Mouse (Mus musculus): ENCODE results near the gene Oxct2b. TPM values are rescaled to one million over a fixed set of nuclear protein-coding genes. Genes with fewer than 3 reads are reported as not detected.

Oxct2b gene
- total and polyA plus RNA-seq, 3 experiments, result 0.10 TPM; not detected in 2

- H3K36me3 ChIP-seq (ENCODE audit: control insufficient read depth, insufficient read depth, low read length), result no peaks in the 10 kb centered on the region
- H3K27me3 ChIP-seq (ENCODE audit: control insufficient read depth, insufficient read depth, low read length), result peaks cover 2% of the 10 kb centered on the region
- H3K79me2 ChIP-seq (replicated peaks; ENCODE audit: control insufficient read depth, insufficient read depth, low read length), result no peaks in the 10 kb centered on the region
- 72% methylated on average over 20 of the region's 20 CpGs for WGBS
- intact Hi-C loops (cut with DNase I), result loop anchor here (1.0 to 5.0 kb wide), 4 partner anchors 87 to 275 kb away; partner anchors contain the start of gene Mycl
- no peaks in the 10 kb centered on the region for H3K4me1 ChIP-seq (ENCODE audit: control insufficient read depth, insufficient read depth, low read length)
- no peak overlapping the region for H3K9ac ChIP-seq (ENCODE audit: low read depth, low read length)
- DNase-seq, result peak; percentile 58 to 68
- no peak overlapping the region for H3K4me3 ChIP-seq
- TF ChIP-seq EP300 (IDR thresholded peaks at IDR 0.05; ENCODE audit: insufficient read depth, low read depth, low read length) (0 out of 2 replicates have a peak, but pooled peaks have one; percentile 23), CTCF (IDR thresholded peaks at IDR 0.05) (peak; percentile 88), POLR2A (IDR thresholded peaks at IDR 0.05; ENCODE audit: insufficient read depth, low read depth, low read length) (no peak)
- no peak overlapping the region for H3K27ac ChIP-seq
Observed at GRCm38 (mm10) chr4:123082283-123083163, 33.5 kb upstream of the Oxct2b start.

DNA sequence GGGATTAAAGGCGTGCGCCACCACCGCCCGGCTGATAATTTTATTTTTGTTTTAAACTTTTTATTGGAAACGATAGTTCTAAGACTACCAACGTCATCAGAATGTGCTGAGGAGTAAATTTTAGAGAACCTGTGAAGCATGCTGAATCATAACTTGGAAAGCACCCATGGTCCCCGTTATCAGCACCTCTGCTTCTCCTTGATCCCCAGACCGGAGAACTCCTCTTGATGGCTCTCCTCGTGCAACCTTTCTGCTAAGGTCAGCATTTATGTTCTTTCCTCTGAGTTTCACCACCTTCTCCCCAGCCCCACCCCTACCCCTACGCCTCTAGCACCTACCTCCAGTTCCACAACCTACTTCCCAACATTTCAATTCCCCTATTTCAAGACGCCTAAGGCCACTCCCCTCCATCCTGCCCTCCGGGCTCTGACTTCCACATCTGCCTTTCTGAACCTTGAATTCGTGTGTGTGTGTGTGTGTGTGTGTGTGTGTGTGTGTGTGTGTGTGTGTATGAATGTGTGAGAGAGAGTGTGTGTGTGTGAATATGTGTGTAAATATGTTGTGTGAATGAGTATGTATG is 32.7 kb upstream of the Oxct2b start:
- 53% methylated on average over 13 of the region's 13 CpGs for WGBS
- Histone ChIP-seq H3K27me3 (ENCODE audit: control insufficient read depth, insufficient read depth, low read length) (peaks cover 2% of the 10 kb centered on the region), H3K4me1 (ENCODE audit: control insufficient read depth, insufficient read depth, low read length) (no peaks in the 10 kb centered on the region), H3K9ac (ENCODE audit: low read depth, low read length) (no peak overlapping the region), H3K27ac (no peak overlapping the region), H3K36me3 (ENCODE audit: control insufficient read depth, insufficient read depth, low read length) (no peaks in the 10 kb centered on the region), H3K4me3 (no peak overlapping the region), H3K79me2 (replicated peaks; ENCODE audit: control insufficient read depth, insufficient read depth, low read length) (no peaks in the 10 kb centered on the region)
- TF ChIP-seq CTCF (IDR thresholded peaks at IDR 0.05), result no peak
- no peak for TF ChIP-seq POLR2A (IDR thresholded peaks at IDR 0.05; ENCODE audit: insufficient read depth, low read depth, low read length)
- no peak for DNase-seq
- intact Hi-C loops (cut with DNase I), result loop anchor here (1.0 to 5.0 kb wide), 4 partner anchors 88 to 276 kb away; partner anchors contain the start of gene Mycl

DNA sequence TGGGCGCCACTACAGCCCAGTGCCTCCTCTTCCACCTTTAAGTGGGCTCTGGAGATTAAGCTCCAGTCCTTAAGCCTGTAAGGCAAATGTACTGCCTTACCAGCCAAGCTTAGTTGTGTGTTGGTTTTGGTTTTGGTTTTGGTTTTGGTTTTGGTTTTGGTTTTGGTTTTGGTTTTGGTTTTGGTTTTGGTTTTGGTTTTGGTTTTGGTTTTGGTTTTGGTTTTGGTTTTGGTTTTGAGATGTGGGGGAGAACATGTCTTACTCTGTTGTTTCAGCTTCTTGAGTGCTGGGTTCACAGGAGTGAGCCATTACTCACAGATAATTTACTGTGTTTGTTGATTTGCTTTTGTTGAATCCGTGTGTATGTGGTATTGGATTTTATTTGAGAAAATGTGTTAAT is 30.8 kb upstream of the Oxct2b start:
- no peaks in the 10 kb centered on the region for H3K36me3 ChIP-seq (ENCODE audit: control insufficient read depth, insufficient read depth, low read length)
- intact Hi-C loops (cut with DNase I), result no loop called here
- H3K27me3 ChIP-seq (ENCODE audit: control insufficient read depth, insufficient read depth, low read length), result peaks cover 2% of the 10 kb centered on the region
- no peaks in the 10 kb centered on the region for H3K4me1 ChIP-seq (ENCODE audit: control insufficient read depth, insufficient read depth, low read length)
- H3K4me3 ChIP-seq, result no peak overlapping the region
- no peaks in the 10 kb centered on the region for H3K79me2 ChIP-seq (replicated peaks; ENCODE audit: control insufficient read depth, insufficient read depth, low read length)
- DNase-seq, result no peak
- TF ChIP-seq CTCF (IDR thresholded peaks at IDR 0.05), result no peak
- no peak for TF ChIP-seq EP300 (IDR thresholded peaks at IDR 0.05; ENCODE audit: insufficient read depth, low read depth, low read length)
- no peak for TF ChIP-seq POLR2A (IDR thresholded peaks at IDR 0.05; ENCODE audit: insufficient read depth, low read depth, low read length)
- H3K27ac ChIP-seq, result no peak overlapping the region
- WGBS, result 81% methylated on average over 2 of the region's 2 CpGs
- no peak overlapping the region for H3K9ac ChIP-seq (ENCODE audit: low read depth, low read length)

DNA sequence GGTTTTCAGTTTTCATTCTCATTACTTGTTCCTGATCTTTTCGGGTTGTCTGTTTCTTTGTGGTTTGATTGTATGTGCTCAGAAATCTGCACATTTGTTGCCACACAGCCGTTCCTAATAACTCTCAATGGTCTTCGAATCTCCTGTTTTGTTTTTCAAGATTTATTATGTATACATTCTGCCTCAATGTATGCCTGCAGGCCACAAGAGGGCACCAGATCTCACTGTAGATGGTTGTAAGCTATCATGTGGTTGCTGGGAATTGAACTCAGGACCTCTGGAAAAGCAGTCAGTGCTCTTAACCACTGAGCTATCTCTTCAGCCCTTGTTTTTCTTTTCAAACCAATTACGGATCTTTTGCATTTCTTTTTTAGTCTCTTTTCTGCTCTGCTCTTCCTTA is 29.7 kb upstream of the Oxct2b start:
- no peaks in the 10 kb centered on the region for H3K27me3 ChIP-seq (ENCODE audit: control insufficient read depth, insufficient read depth, low read length)
- H3K79me2 ChIP-seq (replicated peaks; ENCODE audit: control insufficient read depth, insufficient read depth, low read length), result no peaks in the 10 kb centered on the region
- H3K4me3 ChIP-seq, result no peak overlapping the region
- WGBS, result 90% methylated on average over 4 of the region's 4 CpGs
- TF ChIP-seq CTCF (IDR thresholded peaks at IDR 0.05), result peak; percentile 29
- TF ChIP-seq POLR2A (IDR thresholded peaks at IDR 0.05; ENCODE audit: insufficient read depth, low read depth, low read length), result no peak
- H3K9ac ChIP-seq (ENCODE audit: low read depth, low read length), result no peak overlapping the region
- intact Hi-C loops (cut with DNase I), result no loop called here
- no peak overlapping the region for H3K27ac ChIP-seq
- no peaks in the 10 kb centered on the region for H3K4me1 ChIP-seq (ENCODE audit: control insufficient read depth, insufficient read depth, low read length)
- no peak for DNase-seq
- no peaks in the 10 kb centered on the region for H3K36me3 ChIP-seq (ENCODE audit: control insufficient read depth, insufficient read depth, low read length)

DNA sequence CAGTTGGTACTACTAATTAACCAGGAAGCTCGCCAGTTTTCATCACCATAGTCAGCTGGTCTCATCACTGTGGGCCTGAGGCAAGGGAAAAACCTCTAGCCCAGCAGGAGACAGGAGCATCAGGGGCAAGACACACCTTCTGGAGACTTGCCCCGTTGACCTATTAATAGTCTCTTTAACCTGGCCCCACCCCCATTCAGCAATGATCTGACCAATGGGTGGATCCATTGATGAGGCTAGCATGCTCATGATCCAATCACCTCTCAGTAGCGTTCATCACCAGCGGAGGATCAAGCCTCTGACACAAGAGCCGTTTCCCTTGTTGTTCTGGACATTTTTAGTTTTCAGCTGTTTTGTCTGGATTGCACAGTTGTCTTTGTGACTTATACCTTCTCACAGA is 23.4 kb upstream of the Oxct2b start:
- Histone ChIP-seq H3K36me3 (ENCODE audit: control insufficient read depth, insufficient read depth, low read length) (no peaks in the 10 kb centered on the region), H3K79me2 (replicated peaks; ENCODE audit: control insufficient read depth, insufficient read depth, low read length) (no peaks in the 10 kb centered on the region), H3K27ac (no peak overlapping the region), H3K4me1 (ENCODE audit: control insufficient read depth, insufficient read depth, low read length) (no peaks in the 10 kb centered on the region), H3K9ac (ENCODE audit: low read depth, low read length) (no peak overlapping the region), H3K27me3 (ENCODE audit: control insufficient read depth, insufficient read depth, low read length) (0 out of 2 replicates have a peak, but pooled peaks cover 2% of the 10 kb centered on the region), H3K4me3 (no peak overlapping the region)
- no peak for DNase-seq
- intact Hi-C loops (cut with DNase I), result no loop called here
- TF ChIP-seq POLR2A (IDR thresholded peaks at IDR 0.05; ENCODE audit: insufficient read depth, low read depth, low read length) (no peak), EP300 (IDR thresholded peaks at IDR 0.05; ENCODE audit: insufficient read depth, low read depth, low read length) (no peak), CTCF (IDR thresholded peaks at IDR 0.05) (no peak)
- WGBS, result 65% methylated on average over 5 of the region's 5 CpGs
